Mouse (Mus musculus): ENCODE data around the gene Igsf3. TPM values are rescaled to one million over a fixed set of nuclear protein-coding genes. Genes with fewer than 3 reads are reported as not detected.

The Igsf3 gene
- polyA plus RNA-seq, 1 experiment from 2014 or later: 37.2 TPM

DNA sequence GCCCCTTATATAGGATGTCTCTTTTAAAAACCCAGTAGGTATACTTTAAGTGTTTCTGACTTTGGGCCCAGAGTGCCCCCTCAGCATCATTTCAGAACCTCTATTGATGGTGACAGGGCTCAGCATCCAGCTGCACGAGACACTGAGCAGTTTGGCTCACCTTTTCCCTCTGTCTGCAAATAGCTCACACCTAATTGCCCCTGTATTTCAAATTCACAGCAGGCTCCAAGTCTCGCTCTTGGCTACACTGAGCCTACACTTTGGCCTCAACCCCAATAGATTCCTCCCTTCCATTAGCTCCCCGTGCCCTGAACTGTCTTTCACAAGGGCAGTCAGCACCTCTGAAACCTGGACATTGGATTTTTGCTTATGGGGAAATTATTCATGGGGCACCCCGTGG lies 26.5 kb upstream of the Igsf3 start:
- no peak for TF ChIP-seq CTCF (IDR thresholded peaks at IDR 0.05)
- ChIA-PET POLR2A (interaction anchor here (0.8 to 1.6 kb wide), 2 partner anchors 12 to 27 kb away, joined by 5 read pairs; no protein-coding TSS in a partner anchor), CTCF (interaction anchor here (1.0 to 1.2 kb wide), 3 partner anchors 9 to 22 kb away, joined by 3 to 5 read pairs (median 4); no protein-coding TSS in a partner anchor)
- in situ Hi-C loops (cut with MboI; ENCODE audit: low pct_unique_long_range_greater_than_20kb): no loop called here
- no peak for ATAC-seq
- DNase-seq (ENCODE audit: low read depth, low spot score): no peak
- H3K27me3 ChIP-seq: no peaks in the 10 kb centered on the region

DNA sequence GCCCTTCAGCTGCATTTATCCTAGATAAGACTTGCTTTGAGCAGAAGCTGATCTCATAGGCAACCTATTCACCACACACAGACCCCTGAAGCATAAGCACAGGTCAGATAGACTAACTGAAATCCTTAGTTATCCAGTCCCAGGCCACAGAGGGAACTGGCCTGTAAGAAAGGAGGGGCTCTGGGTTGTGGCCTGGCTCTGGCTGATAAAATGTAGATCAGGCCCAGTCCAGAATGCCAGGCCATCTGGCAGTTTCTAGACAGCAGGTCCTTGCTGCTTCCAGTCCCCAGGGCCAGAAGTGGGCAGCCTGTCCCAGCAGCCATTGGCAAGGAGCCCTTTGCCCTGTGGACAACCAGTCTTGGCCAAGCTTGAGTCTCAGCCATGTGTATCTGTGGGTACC lies 22.4 kb upstream of the Igsf3 start:
- no peaks in the 10 kb centered on the region for H3K27me3 ChIP-seq
- ATAC-seq: no peak
- in situ Hi-C loops (cut with MboI; ENCODE audit: low pct_unique_long_range_greater_than_20kb): no loop called here
- POLR2A ChIA-PET: no interaction called here
- no peak for TF ChIP-seq CTCF (IDR thresholded peaks at IDR 0.05)
- no peak for DNase-seq (ENCODE audit: low read depth, low spot score)
- CTCF ChIA-PET: interaction anchor here (1.6 kb wide), 1 partner anchor 13 kb away, joined by 4 read pairs; no protein-coding TSS in a partner anchor

DNA sequence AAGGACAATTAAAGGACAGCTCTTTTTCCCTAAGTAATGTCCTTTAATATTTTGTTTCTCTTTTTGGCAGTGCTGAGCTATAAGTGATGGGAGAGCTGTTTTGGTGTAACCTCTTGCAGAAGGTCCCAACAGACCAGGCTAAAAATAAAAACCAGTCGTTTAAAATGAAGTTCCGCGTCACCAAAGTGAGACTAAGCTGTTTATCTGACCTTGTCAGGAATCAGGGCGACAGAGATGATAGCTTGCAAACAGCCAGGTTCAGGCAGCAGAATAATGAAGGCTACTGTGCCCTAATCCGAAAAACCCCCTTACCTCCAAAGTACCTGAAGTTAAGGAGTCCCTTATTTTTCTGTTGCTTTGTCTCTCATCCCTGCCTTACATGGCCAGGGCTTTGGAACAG lies 21.2 kb upstream of the Igsf3 start:
- ChIA-PET CTCF (interaction anchor here (1.0 to 1.2 kb wide), 3 partner anchors 12 to 106 kb away, joined by 3 to 6 read pairs (median 3); no protein-coding TSS in a partner anchor), POLR2A (interaction anchor here (1.0 kb wide), 1 partner anchor 8 kb away, joined by 3 read pairs; no protein-coding TSS in a partner anchor)
- DNase-seq (ENCODE audit: low read depth, low spot score) (no peak), ATAC-seq (no peak)
- TF ChIP-seq CTCF (IDR thresholded peaks at IDR 0.05): no peak
- in situ Hi-C loops (cut with MboI; ENCODE audit: low pct_unique_long_range_greater_than_20kb): no loop called here
- H3K27me3 ChIP-seq: no peaks in the 10 kb centered on the region

DNA sequence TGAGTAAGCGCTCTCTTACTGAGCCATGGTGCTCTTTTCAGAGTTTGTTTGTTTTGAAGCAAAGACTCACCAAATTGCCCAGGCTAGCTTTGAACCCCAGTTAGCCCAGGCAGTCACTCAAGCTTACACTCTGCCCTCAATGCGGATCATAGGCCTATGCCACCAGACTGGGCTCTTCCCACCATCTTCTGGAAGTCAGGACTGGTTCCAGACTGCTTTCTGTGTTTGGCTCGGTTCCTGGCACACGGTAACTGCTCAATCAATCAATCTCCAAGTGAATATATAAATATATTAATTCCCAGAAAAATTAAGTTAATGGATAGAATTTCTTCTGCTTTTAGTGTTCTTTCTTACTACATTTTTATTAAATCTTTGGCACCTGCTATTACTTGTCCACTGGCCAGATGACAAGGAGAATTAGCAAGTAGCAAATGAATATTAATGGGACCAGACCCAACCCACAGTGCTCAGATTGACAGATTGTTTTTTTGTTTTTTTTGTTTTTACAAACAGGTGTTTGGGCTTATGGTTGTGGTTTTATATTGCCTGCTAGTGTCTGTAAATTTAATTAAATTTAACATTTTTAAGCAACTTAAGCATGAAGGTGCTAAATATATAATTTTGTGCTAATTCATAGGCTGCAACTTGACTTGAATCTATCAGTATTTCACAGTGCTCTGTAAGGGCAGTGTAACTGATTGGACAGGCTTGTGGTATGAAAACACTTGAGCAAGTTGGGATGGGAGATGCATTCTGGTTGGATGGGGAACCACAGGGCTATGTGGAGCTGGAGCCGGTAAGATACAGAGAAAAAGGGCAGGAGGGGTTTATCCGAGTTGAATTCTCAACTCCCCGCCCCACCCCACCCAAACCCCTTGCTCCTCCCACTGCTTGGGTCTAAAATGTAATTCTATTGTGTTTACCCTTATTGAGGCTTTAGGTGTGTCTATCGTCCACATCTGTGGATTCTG lies 20.0 kb upstream of the Igsf3 start:
- TF ChIP-seq CTCF (IDR thresholded peaks at IDR 0.05): no peak
- DNase-seq (ENCODE audit: low read depth, low spot score) (no peak), ATAC-seq (no peak)
- ChIA-PET CTCF (interaction anchor here (1.0 kb wide), 1 partner anchor 86 kb away, joined by 3 read pairs; no protein-coding TSS in a partner anchor), POLR2A (no interaction called here)
- H3K27me3 ChIP-seq: no peaks in the 10 kb centered on the region
- in situ Hi-C loops (cut with MboI; ENCODE audit: low pct_unique_long_range_greater_than_20kb): no loop called here

DNA sequence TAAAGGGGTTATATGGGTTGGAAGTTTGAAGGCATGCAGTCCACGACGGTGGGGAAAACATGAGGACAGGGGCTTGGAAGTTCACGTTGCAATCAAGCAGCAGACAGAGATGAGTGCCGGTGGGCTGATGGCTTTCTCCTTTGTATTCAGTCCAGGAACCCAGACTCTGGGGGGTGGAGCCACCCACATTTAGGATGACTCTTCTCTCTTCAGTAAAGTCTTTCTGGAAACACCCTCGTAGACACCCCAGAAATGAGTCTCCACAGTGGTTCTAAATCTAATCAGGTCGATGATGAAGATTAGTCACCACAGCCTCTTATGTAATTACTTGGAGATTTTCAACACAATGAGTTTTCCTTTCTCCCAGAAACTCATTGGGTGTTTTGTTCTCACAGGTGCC lies 16.1 kb upstream of the Igsf3 start:
- in situ Hi-C loops (cut with MboI; ENCODE audit: low pct_unique_long_range_greater_than_20kb): no loop called here
- TF ChIP-seq CTCF (IDR thresholded peaks at IDR 0.05): no peak
- DNase-seq (ENCODE audit: low read depth, low spot score) (no peak), ATAC-seq (no peak)
- ChIA-PET CTCF (no interaction called here), POLR2A (no interaction called here)
- H3K27me3 ChIP-seq: no peaks in the 10 kb centered on the region

DNA sequence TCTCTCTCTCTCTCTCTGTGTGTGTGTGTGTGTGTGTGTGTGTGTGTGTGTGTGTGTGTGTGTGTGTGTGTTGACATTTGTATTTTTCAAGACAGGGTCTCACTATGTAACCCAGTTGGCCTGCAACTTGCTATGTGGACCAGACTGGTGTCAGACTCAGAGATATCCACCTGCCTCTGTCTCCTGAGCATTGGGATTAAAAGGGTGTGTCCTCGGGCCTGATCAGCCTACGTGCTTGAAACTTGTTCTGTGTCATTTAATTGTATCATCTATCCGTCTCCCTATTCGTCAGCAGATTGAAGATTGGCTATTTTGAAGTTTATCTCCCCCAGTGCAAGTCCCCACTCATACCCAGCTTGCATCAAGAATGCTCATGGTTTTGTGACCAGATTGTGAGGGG lies 14.5 kb upstream of the Igsf3 start:
- ATAC-seq: no peak
- ChIA-PET POLR2A (interaction anchor here (0.7 kb wide), 1 partner anchor 248 kb away, joined by 3 read pairs; no protein-coding TSS in a partner anchor), CTCF (no interaction called here)

DNA sequence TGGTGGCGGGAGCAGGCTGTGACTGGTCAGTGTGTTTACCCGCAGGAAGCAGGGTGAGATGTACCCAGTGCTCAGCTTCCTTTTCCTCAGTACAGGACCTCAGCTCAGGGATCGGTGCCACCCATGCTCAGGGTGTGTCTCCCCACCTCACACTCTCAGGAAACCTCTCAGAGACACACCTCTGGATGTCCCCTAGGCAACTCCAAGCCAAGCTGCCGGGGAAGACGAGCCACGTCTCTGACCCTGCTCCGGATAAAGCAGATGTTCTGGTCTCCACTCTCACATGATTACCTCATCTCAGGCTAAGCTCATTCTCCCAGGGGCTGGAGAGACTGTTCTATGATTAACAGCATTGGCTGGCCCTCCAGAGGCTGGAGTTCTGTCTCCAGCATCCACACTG lies 13.3 kb upstream of the Igsf3 start:
- ChIA-PET CTCF (no interaction called here), POLR2A (interaction anchor here (1.0 to 1.2 kb wide), 3 partner anchors 8 to 33 kb away, joined by 3 read pairs; no protein-coding TSS in a partner anchor)
- no peak for ATAC-seq
- no peak for DNase-seq (ENCODE audit: low read depth, low spot score)
- no peak for TF ChIP-seq CTCF (IDR thresholded peaks at IDR 0.05)
- no peaks in the 10 kb centered on the region for H3K27me3 ChIP-seq
- in situ Hi-C loops (cut with MboI; ENCODE audit: low pct_unique_long_range_greater_than_20kb): no loop called here

More for the DNA sequence above, 14.5 kb upstream of the Igsf3 start:
- in situ Hi-C loops (cut with MboI; ENCODE audit: low pct_unique_long_range_greater_than_20kb): no loop called here
- DNase-seq (ENCODE audit: low read depth, low spot score): no peak
- no peaks in the 10 kb centered on the region for H3K27me3 ChIP-seq
- no peak for TF ChIP-seq CTCF (IDR thresholded peaks at IDR 0.05)

DNA sequence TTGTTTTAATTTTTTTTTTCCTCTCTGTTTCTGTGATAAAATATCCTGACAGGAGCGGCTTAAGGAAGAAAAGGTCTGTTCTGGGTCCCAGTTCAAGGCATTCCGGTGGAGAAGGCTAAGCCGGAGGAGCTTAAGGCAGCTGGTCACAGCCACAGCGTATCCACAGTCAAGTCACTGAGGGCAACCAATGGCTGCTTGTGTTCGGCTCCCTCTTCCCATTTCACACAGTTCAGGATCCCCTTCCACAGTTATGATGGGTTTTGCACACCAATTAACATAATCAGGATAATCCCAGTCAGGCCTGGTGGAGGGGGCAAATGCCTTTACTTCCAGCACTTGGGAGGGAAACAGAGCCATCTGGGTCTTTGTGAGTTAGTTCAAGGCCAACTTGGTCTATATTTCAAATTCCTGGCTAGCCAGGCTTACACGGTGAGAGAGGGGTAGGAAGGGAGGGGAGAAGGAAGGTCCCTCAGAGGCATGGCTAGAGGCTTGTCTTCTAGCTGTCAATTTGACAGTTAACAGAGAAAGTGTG lies 11.7 kb upstream of the Igsf3 start:
- no peak for DNase-seq (ENCODE audit: low read depth, low spot score)
- ChIA-PET CTCF (interaction anchor here (1.0 to 1.6 kb wide), 3 partner anchors 35 to 51 kb away, joined by 3 to 8 read pairs (median 5); no protein-coding TSS in a partner anchor), POLR2A (no interaction called here)
- in situ Hi-C loops (cut with MboI; ENCODE audit: low pct_unique_long_range_greater_than_20kb): loop anchor here (5.0 kb wide), 2 partner anchors 48 to 97 kb away; no protein-coding TSS in a partner anchor
- ATAC-seq: no peak
- H3K27me3 ChIP-seq: no peaks in the 10 kb centered on the region
- TF ChIP-seq CTCF (IDR thresholded peaks at IDR 0.05): no peak

DNA sequence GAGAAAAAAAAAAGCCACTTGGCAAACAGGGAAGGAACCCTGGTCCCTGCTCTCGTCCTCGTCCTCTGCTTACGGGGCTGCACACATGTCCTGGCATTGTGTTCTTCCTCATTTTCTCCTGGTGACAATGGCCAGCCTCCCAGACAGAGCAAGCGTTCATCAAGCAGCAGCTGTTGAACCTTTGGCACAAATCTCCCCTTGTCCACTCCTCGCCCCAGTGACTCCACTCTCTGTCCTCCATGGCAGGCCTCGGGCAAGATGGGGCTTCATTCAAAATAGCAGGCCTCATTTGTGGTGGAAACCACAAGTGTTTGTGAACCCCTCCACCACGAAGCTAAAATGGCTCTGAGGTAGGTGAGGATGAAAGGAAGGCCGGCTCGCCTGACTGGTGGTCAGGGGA lies 11.0 kb upstream of the Igsf3 start:
- in situ Hi-C loops (cut with MboI; ENCODE audit: low pct_unique_long_range_greater_than_20kb): loop anchor here (5.0 kb wide), 2 partner anchors 49 to 96 kb away; no protein-coding TSS in a partner anchor
- ATAC-seq (no peak), DNase-seq (ENCODE audit: low read depth, low spot score) (no peak)
- ChIA-PET POLR2A (interaction anchor here (0.7 kb wide), 1 partner anchor 10 kb away, joined by 6 read pairs; no protein-coding TSS in a partner anchor), CTCF (interaction anchor here (1.0 to 2.2 kb wide), 4 partner anchors 17 to 48 kb away, joined by 4 to 8 read pairs (median 5); no protein-coding TSS in a partner anchor)
- TF ChIP-seq CTCF (IDR thresholded peaks at IDR 0.05): no peak
- no peaks in the 10 kb centered on the region for H3K27me3 ChIP-seq

DNA sequence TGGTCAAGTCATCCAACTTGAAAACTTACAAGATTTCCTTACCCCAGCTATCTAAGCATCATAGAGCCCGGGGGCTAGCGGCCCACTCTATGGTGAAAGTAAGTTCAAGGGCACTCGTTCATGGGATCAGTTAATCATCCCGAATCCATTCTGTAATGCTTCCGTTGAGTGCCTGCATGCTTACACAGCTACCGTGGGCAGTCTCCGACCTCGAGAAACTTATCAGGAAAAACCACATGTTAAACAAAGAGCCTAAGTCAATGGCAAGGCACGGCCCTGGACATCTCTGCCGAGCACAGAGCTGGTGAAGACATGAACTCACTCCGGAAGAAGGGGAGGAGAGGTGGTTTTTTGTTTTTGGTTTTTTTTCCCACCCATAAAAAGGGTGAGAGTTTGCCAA lies 9.5 kb upstream of the Igsf3 start:
- CTCF ChIA-PET: interaction anchor here (1.1 to 2.4 kb wide), 6 partner anchors 12 to 63 kb away, joined by 3 to 6 read pairs (median 4); no protein-coding TSS in a partner anchor

More for the DNA sequence above, 9.5 kb upstream of the Igsf3 start:
- no peaks in the 10 kb centered on the region for H3K27me3 ChIP-seq
- DNase-seq (ENCODE audit: low read depth, low spot score) (peak; percentile 48), ATAC-seq (no peak)
- no peak for TF ChIP-seq CTCF (IDR thresholded peaks at IDR 0.05)
- POLR2A ChIA-PET: interaction anchor here (0.9 to 1.4 kb wide), 3 partner anchors 10 to 78 kb away, joined by 3 read pairs; partner anchors contain the start of gene Igsf3
- in situ Hi-C loops (cut with MboI; ENCODE audit: low pct_unique_long_range_greater_than_20kb): loop anchor here (5.0 kb wide), 2 partner anchors 50 to 95 kb away; no protein-coding TSS in a partner anchor

All from Patski (cell line).